Mouse (Mus musculus) splenic B cell, adult 2 months (primary cell): ENCODE measurements around the gene Eaf1.
A peak's percentile ranks its signal among the peaks of the same experiment; 100 is the strongest.

Experiments used
- DNase-seq: peaks from one replicate; pipeline ENCODE4 v3.0.0-alpha.2; 2011; ENCODE audit warnings: low read depth, low spot score
- H3K27me3 ChIP-seq: 2 replicates; pipeline ENCODE4 v1.6.1; 2012; ENCODE audit warnings: mild to moderate bottlenecking, low read length, moderate library complexity, mixed read lengths; ENCODE audit not compliant: control insufficient read depth, poor library complexity, insufficient read depth, severe bottlenecking
- H3K36me3 ChIP-seq: 2 replicates; pipeline ENCODE4 v1.6.1; 2012; ENCODE audit warnings: mild to moderate bottlenecking, low read length, moderate library complexity, mixed read lengths; ENCODE audit not compliant: control insufficient read depth, poor library complexity, insufficient read depth, severe bottlenecking

The Eaf1 gene

DNA sequence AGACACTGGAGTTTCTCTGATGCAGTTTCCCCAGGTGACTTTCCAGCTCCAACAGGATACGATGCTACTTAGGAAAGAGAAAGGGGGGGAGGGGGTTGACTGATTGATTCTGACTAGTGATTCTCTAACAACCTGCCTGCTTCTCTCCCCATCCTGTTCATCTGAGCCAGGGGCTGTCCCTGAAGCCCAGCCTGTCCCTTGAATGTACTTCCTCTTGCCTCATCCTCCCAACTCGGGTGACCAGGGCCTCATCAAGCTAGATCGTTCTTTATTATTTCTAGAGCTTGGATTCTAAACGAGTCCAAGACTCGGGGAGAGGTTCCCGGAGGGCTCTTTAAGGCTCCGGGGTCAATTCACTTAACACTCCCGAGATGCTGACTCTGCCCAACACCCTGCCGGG lies 298 bp upstream of the Eaf1 start:
- peak; percentile 33 for DNase-seq
- peaks cover 2% of the 10 kb centered on the region; the same call in 1 of the 2 replicates for H3K36me3 ChIP-seq
- no peaks in the 10 kb centered on the region for H3K27me3 ChIP-seq

GRCm38 (mm10) chr14:31494975-31495455 lies 816 bp downstream of the Eaf1 start, which contains the start of gene Mettl6:
Mettl6 (minus strand) TSS chr14:31495040.
- peak; percentile 88 for DNase-seq
- H3K27me3 ChIP-seq: no peaks in the 10 kb centered on the region
- H3K36me3 ChIP-seq: peaks cover 3% of the 10 kb centered on the region; the same call in 1 of the 2 replicates

DNA sequence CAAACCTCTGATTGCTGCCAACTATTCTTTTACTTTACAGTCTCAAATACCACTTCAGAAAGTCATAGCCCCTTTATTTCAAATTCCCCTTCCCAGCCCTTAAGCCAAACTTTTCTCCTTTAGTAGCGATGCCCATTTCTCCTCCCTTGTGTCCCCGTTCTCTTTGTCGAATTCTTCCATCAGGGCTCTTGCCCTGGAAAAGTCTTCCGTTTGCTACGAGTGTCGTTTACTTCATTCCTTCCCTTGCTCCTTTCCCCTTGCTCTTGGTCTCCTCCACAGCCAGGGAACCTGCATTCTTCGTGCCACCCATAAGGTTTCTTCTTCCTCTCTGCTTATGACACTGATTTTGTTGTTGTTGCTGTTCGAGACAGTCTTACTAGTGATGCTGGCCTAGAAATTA lies 1.3 kb downstream of the Eaf1 start:
- no peak for DNase-seq
- Histone ChIP-seq H3K36me3 (peaks cover 5% of the 10 kb centered on the region; the same call in 1 of the 2 replicates), H3K27me3 (no peaks in the 10 kb centered on the region)

DNA sequence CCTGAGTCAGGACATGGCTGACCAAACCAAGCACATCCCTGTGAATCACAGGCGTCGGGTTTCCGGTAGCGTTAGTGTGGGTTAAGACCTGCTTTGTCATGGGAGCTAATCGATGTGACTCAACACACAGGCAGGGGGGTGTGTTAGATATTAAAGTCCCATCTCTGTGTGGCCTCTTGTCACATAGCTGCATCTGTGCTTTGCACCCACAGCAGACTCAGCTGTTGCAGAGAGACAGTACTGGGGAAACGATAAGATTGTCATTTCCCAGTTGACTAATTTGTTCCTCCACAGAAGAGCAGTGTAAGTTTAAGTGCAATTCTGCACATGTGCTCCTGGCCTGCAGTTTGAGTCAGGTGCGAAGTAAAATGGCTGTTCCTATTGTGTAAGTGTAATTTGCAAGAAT lies 2.0 kb downstream of the Eaf1 start:
- no peak for DNase-seq

DNA sequence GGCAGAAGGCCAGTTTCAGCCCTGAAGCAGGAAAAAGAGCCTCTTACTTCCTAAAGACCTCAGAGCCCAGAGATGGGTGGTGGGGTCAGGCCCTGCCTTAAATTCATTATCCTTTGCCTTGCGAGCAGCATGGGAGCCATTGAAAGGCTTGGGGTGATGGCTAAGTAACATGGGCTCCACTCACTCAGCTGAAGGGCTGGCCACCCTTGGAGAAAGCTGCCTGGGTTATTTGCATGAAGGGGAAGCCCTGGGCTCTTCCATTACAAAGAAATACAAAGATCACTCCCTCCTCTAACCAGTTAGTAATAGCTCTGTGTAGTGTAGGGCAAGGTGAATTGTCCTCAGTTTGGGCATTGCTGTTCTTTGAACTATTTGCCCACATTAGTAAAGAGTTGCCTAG lies 5.3 kb downstream of the Eaf1 start:
- Histone ChIP-seq H3K27me3 (no peaks in the 10 kb centered on the region), H3K36me3 (peaks cover 17% of the 10 kb centered on the region)
- DNase-seq: no peak

More for the DNA sequence above, 2.0 kb downstream of the Eaf1 start:
- H3K36me3 ChIP-seq: peaks cover 5% of the 10 kb centered on the region; the same call in 1 of the 2 replicates
- H3K27me3 ChIP-seq: no peaks in the 10 kb centered on the region

DNA sequence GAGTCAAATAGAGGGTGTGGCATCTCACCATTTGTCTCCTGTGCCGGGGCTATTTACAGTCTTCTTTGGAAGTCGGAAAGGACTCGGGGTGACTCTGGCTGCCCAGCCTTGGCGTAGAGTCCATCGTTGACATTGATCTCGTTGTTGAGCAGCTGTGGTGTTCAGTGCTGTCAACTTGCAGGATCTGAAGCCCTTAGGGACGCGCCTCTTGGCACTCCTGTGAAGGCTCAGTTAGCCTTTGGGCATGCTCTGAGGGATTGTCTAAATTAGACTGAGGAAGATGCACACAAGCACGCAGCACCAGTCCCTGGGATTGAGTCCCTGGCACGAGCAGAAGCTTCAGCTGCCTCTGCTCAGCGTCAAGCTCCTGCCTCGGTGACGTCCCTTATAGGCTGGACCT lies 9.2 kb downstream of the Eaf1 start:
- H3K36me3 ChIP-seq: peaks cover 29% of the 10 kb centered on the region
- H3K27me3 ChIP-seq: no peaks in the 10 kb centered on the region
- DNase-seq: no peak

DNA sequence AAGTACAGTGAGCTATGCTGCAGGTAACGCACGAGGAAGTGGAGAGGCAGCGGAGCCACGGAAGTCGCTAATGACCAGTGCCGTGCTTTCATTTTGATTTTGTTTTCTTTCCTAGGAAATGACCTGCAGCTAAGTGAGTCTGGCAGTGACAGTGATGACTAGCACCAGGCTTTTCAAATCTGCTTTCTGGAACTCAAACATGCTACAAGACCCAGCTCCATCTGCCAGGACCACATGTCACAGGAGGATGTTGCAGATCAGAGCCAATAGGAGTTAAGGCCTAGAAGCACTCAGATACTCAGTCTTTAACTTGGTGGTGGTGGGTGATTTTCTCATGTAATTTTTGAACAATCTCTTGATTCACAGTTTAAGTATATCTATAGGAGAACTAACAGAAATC lies 12.3 kb downstream of the Eaf1 start:
- H3K36me3 ChIP-seq: peaks cover 25% of the 10 kb centered on the region
- no peak for DNase-seq
- no peaks in the 10 kb centered on the region for H3K27me3 ChIP-seq

GRCm38 (mm10) chr14:31509911-31510310 lies 15.7 kb downstream of the Eaf1 start:
- H3K36me3 ChIP-seq: peaks cover 13% of the 10 kb centered on the region; the same call in 1 of the 2 replicates
- no peaks in the 10 kb centered on the region for H3K27me3 ChIP-seq
- DNase-seq: no peak

DNA sequence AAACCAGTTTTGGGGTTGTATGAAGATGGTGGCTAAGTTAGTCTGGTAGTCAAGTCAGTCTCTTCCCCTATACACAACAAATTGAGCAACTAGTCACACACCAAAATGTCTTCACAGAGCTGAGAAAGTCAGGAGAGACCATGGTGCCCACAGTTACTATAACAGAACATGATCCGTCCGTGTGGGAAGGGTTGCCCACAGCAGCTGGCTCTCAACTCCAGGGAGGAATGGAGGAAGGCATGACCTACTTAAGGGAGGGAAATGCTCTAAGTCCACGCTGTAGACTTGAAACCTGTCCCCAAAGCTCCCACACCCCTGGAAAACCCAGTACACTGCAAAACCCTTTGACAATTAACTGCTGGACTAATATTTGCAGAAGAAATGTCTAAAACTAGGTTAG lies 16.1 kb downstream of the Eaf1 start:
- DNase-seq: no peak
- H3K27me3 ChIP-seq: no peaks in the 10 kb centered on the region
- H3K36me3 ChIP-seq: peaks cover 11% of the 10 kb centered on the region; the same call in 1 of the 2 replicates

GRCm38 (mm10) chr14:31515895-31516294 lies 21.7 kb downstream of the Eaf1 start:
- H3K36me3 ChIP-seq: no peaks in the 10 kb centered on the region
- no peaks in the 10 kb centered on the region for H3K27me3 ChIP-seq
- DNase-seq: no peak

DNA sequence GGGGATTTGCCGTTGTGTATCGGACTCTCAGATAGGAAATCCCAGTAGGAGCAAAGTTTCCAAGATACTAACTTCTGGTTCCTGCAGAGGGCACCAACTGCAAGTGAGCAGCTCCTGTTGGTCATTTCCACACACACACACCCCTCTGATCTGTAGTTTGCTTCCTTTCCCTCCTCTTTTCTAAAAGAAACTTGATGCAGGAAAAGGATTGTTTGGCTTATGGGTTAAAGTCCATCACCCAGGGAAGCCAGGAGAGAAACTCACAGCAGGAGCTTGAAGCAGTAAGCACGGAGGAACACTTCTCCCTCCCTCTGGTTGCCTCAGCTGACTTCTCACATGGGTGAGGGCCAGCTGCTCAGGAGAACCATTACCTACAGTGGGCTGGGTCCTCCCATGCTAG lies 25.0 kb downstream of the Eaf1 start:
- Histone ChIP-seq H3K36me3 (no peaks in the 10 kb centered on the region), H3K27me3 (no peaks in the 10 kb centered on the region)
- DNase-seq: no peak

DNA sequence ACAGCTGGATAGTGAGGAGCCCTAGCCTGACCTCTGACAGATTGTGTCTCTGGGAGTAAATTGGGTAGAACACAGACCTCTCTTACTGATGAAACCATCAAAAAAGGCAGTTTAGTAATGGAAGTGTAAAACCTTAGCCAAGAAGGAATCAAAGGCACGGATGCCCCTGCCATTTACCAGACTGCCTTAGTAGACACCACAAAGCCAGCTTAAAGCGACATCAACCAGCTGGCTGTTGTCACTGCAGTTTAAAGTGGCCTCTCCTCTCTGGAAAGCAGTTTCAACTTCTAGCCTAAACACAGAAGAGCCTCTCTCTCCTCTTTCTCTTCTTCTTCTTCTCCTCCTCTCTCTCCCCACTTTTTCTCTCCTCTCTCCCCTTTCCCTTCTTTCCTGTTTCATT lies 27.1 kb downstream of the Eaf1 start:
- no peaks in the 10 kb centered on the region for H3K27me3 ChIP-seq
- DNase-seq: no peak
- no peaks in the 10 kb centered on the region for H3K36me3 ChIP-seq

- no peak for DNase-seq
- H3K27me3 ChIP-seq: no peaks in the 10 kb centered on the region
- H3K36me3 ChIP-seq: no peaks in the 10 kb centered on the region
Observed at GRCm38 (mm10) chr14:31525040-31525810, 31.0 kb downstream of the Eaf1 start.

DNA sequence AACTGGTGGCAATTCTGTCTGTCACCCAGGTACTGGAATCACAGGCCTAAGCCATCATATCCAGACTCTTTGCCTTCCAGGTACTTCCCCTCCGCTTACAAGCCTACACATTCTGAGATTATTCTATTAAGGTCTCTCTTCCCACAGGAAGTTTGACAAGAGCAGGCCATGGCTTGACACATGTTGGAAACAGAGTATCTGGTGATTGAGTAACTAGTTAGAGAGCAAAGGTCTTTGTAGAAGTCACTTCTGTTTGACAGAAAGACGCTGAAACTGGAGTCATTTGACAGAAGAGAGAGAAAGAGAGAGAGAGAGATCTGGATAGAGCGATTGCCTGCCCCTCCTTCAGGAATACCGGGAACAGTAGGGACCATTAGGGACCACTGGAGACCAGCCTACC lies 36.6 kb downstream of the Eaf1 start:
- no peak for DNase-seq

GRCm38 (mm10) chr14:31531506-31532148 lies 37.4 kb downstream of the Eaf1 start:
- DNase-seq: peak; percentile 77

More for the DNA sequence above, 36.6 kb downstream of the Eaf1 start:
- no peaks in the 10 kb centered on the region for H3K36me3 ChIP-seq
- H3K27me3 ChIP-seq: no peaks in the 10 kb centered on the region

More at GRCm38 (mm10) chr14:31531506-31532148, 37.4 kb downstream of the Eaf1 start:
- Histone ChIP-seq H3K27me3 (no peaks in the 10 kb centered on the region), H3K36me3 (no peaks in the 10 kb centered on the region)
